Mouse (Mus musculus) myocyte (in vitro differentiated cells): ENCODE results near the gene Apoa4. TPM values are rescaled to one million over a fixed set of nuclear protein-coding genes. Genes with fewer than 3 reads are reported as not detected.

ENCODE experiments used
- H3K27me3 ChIP-seq: one replicate; pipeline ENCODE4 v1.6.1; 2011; ENCODE audit not compliant: control insufficient read depth, insufficient read depth, insufficient read length
- H3K36me3 ChIP-seq: one replicate; pipeline ENCODE4 v1.6.1; 2011; ENCODE audit not compliant: control insufficient read depth, insufficient read depth
- H3K4me2 ChIP-seq: one replicate; pipeline ENCODE4 v1.6.1; 2011; ENCODE audit warnings: low read depth, control low read depth
- H3K4me3 ChIP-seq: one replicate; pipeline ENCODE4 v1.5.1; 2011; ENCODE audit warnings: mild to moderate bottlenecking, control low read depth, moderate library complexity
- H3K79me2 ChIP-seq: one replicate; pipeline ENCODE4 v1.6.1; 2011; ENCODE audit not compliant: control insufficient read depth, insufficient read depth
- H3ac ChIP-seq: one replicate; pipeline ENCODE4 v1.6.1; 2011; ENCODE audit not compliant: control insufficient read depth, insufficient read length
- CEBPB ChIP-seq: IDR thresholded peaks from 2 replicates; pipeline ENCODE4 v1.6.1; 2011; ENCODE audit warnings: mild to moderate bottlenecking, moderate library complexity; ENCODE audit not compliant: poor library complexity, insufficient read depth, severe bottlenecking
- E2F4 ChIP-seq: IDR thresholded peaks from one replicate; pipeline ENCODE4 v1.6.1; 2011; ENCODE audit warnings: mild to moderate bottlenecking, control low read depth, moderate library complexity; ENCODE audit not compliant: insufficient read depth
- MAX ChIP-seq: IDR thresholded peaks from one replicate; pipeline ENCODE4 v1.6.1; 2011; ENCODE audit warnings: low read depth, mild to moderate bottlenecking, control low read depth
- MYOD1 ChIP-seq, 3 experiments: IDR thresholded peaks; one replicate each; pipeline ENCODE4 v1.6.1; 2011; ENCODE audit warnings: control low read depth in 2 of 3, low read depth in 2 of 3, mild to moderate bottlenecking in 2 of 3, moderate library complexity in 1 of 3; ENCODE audit not compliant: insufficient read length in 2 of 3, control insufficient read depth in 1 of 3
- MYOG ChIP-seq, 3 experiments: IDR thresholded peaks; one replicate each; pipeline ENCODE4 v1.6.1; 2011; ENCODE audit warnings: control low read depth in 2 of 3, low read depth in 2 of 3, mild to moderate bottlenecking in 2 of 3; ENCODE audit not compliant: insufficient read length in 2 of 3, control insufficient read depth in 1 of 3, insufficient read depth in 1 of 3
- POLR2A ChIP-seq: IDR thresholded peaks from one replicate; pipeline ENCODE4 v1.6.1; 2011; ENCODE audit warnings: low read depth, mild to moderate bottlenecking, control low read depth, moderate library complexity; ENCODE audit not compliant: insufficient read length
- POLR2AphosphoS2 ChIP-seq: IDR thresholded peaks from one replicate; pipeline ENCODE4 v1.6.1; 2011; ENCODE audit warnings: low read depth, control low read depth; ENCODE audit not compliant: insufficient read length
- REST ChIP-seq: IDR thresholded peaks from one replicate; pipeline ENCODE4 v1.6.1; 2011; ENCODE audit warnings: mild to moderate bottlenecking, control low read depth, moderate library complexity; ENCODE audit not compliant: insufficient read depth, insufficient read length
- SRF ChIP-seq: IDR thresholded peaks from one replicate; pipeline ENCODE4 v1.6.1; 2011; ENCODE audit warnings: low read depth; ENCODE audit not compliant: control insufficient read depth, insufficient read length
- TCF12 ChIP-seq: IDR thresholded peaks from one replicate; pipeline ENCODE4 v1.6.1; 2011; ENCODE audit warnings: mild to moderate bottlenecking, control low read depth; ENCODE audit not compliant: poor library complexity, insufficient read depth, severe bottlenecking
- TCF3 ChIP-seq: IDR thresholded peaks from one replicate; pipeline ENCODE4 v1.6.1; 2011; ENCODE audit warnings: low read depth, control low read depth; ENCODE audit not compliant: insufficient read length
- USF1 ChIP-seq: IDR thresholded peaks from one replicate; pipeline ENCODE4 v1.6.1; 2011; ENCODE audit warnings: low read depth, mild to moderate bottlenecking, control low read depth, moderate library complexity
- polyA plus RNA-seq: library from polyadenylated mRNA; unstranded; fragments of >200 nt; fragmentation: generic; extraction: Trizol; gene quantifications from one replicate; pipeline ENCODE4 v1.2.1, GENCODE M21; 2012; ENCODE audit warnings: missing spikeins

Gene Apoa4
- polyA plus RNA-seq, 1 experiment = not detected

DNA sequence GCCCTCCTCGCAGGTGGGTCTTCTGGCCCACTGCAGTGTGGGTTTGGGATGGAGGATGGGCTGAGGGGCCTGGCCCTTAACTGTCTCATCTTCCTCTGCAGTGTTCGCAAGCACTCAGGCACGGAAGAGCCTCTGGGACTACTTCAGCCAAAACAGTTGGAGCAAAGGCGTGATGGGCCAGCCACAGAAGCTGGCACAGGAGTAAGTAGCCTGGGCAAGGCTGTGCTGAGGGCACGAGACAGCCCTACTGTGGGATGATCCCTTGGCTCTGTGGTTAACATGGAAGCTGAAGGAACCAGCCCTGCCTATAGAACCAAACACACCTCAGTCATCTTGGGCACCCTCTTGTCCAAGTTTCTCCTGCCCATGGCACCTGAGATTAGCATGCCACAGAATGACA lies 28.6 kb downstream of the Apoa4 start:
- peaks cover 9% of the 10 kb centered on the region for H3K79me2 ChIP-seq
- peaks cover 41% of the 10 kb centered on the region for H3K27me3 ChIP-seq
- H3K4me3 ChIP-seq = no peak overlapping the region
- H3ac ChIP-seq = no peak overlapping the region
- TF ChIP-seq CEBPB = no peak
- TF ChIP-seq USF1 = no peak
- TF ChIP-seq TCF3 = no peak
- no peak for TF ChIP-seq MYOG (IDR thresholded peaks at IDR 0.05; ENCODE audit: control insufficient read depth in 1 of 3, insufficient read depth in 1 of 3, insufficient read length in 2 of 3, low read depth in 2 of 3)
- no peak for TF ChIP-seq REST
- no peaks in the 10 kb centered on the region for H3K36me3 ChIP-seq
- no peak overlapping the region for H3K4me2 ChIP-seq

DNA sequence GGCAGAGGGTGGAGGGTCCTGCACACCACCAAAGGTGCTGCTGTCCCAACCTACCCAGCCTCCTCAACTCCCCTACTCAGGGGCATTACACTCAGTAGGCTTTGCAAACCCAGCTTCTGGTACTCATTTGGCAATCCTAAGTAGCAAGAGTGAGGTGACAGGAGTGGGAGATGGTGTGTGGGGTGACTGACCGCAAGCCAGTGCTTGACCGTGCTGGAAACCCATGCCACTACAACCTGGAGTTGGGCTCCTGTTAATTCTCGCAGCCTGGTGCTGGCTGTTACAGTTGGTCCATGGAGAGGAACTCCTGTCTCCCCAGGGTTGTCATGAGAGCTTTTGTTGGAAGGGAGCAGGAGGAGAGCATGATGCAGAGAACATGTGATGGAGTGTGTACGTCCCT lies 30.3 kb downstream of the Apoa4 start:
- peaks cover 36% of the 10 kb centered on the region for H3K27me3 ChIP-seq
- peaks cover 9% of the 10 kb centered on the region for H3K79me2 ChIP-seq
- no peak for TF ChIP-seq SRF
- TF ChIP-seq POLR2A = no peak
- TF ChIP-seq MYOG (IDR thresholded peaks at IDR 0.05; ENCODE audit: control insufficient read depth in 1 of 3, insufficient read depth in 1 of 3, insufficient read length in 2 of 3, low read depth in 2 of 3) = no peak
- TF ChIP-seq CEBPB = no peak
- TF ChIP-seq USF1 = no peak
- no peak for TF ChIP-seq MYOD1 (IDR thresholded peaks at IDR 0.05; ENCODE audit: control insufficient read depth in 1 of 3, insufficient read length in 2 of 3, low read depth in 2 of 3)
- no peak for TF ChIP-seq MAX
- TF ChIP-seq POLR2AphosphoS2 = no peak
- H3ac ChIP-seq = no peak overlapping the region
- H3K4me2 ChIP-seq = no peak overlapping the region
- H3K36me3 ChIP-seq = peaks cover 6% of the 10 kb centered on the region
- no peak overlapping the region for H3K4me3 ChIP-seq

DNA sequence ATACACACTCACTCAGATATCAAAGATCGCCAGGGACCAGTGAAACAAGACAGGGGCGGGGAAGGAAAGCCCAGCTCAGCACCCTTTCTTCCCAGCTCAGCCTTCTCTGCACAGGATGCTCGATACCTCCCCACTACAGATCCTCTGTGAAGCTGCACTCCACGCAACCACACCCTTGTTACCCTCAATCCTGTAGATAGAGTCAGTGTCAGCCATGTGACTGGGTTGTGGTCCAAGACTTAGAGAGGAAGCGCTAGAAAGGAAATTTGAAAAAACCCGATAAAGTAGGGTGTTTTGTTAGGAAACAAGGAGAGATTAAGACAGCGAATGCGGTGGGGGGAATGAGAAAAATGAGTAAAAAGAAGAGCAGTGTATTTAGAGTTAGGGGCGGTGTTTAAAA lies 31.6 kb downstream of the Apoa4 start:
- Histone ChIP-seq H3ac (no peak overlapping the region), H3K79me2 (peaks cover 9% of the 10 kb centered on the region), H3K36me3 (peaks cover 16% of the 10 kb centered on the region), H3K27me3 (peaks cover 32% of the 10 kb centered on the region), H3K4me3 (peak overlapping the region; percentile 80), H3K4me2 (no peak overlapping the region)
- no peak for TF ChIP-seq MAX
- TF ChIP-seq POLR2A = no peak
- TF ChIP-seq CEBPB = no peak
- TF ChIP-seq POLR2AphosphoS2 = no peak
- TF ChIP-seq MYOG (IDR thresholded peaks at IDR 0.05; ENCODE audit: control insufficient read depth in 1 of 3, insufficient read depth in 1 of 3, insufficient read length in 2 of 3, low read depth in 2 of 3) = no peak
- no peak for TF ChIP-seq SRF
- TF ChIP-seq USF1 = no peak
- no peak for TF ChIP-seq TCF12
- no peak for TF ChIP-seq TCF3
- TF ChIP-seq MYOD1 (IDR thresholded peaks at IDR 0.05; ENCODE audit: control insufficient read depth in 1 of 3, insufficient read length in 2 of 3, low read depth in 2 of 3) = no peak
- no peak for TF ChIP-seq E2F4
- TF ChIP-seq REST = no peak

DNA sequence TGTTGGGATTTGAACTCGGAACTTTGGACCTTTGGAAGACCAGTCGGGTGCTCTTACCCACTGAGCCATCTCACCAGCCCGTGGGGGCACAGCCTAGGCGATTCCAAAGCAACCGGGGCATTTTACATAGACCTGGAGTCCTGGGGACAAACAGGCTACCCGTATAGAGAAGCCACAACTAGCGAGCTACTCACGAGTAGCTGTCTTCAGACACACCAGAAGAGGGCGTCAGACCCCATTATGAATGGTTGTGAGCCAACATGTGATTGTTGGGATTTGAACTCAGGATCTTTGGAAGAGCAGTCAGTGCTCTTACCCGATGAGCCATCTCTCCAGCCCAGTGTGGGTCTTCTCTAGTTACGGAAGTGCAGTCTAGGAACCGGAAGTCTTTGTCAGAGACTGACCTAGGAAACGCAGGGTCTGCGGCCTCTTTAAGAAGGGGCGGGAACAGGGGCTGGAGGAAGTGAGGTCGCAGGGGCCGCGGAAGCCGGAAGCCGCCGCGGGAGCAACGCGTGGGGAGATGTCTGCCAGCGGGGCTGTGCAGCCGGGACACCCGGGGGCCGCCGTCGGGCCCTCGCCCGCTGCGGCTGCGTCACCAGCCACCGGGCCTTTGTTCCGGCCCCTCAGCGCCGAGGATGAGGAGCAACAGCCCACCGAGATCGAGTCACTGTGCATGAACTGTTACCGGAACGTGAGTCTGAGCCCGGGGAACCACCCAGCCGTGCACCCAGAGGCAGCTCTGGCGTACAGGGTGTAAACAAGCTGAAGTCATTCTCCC lies 32.4 kb downstream of the Apoa4 start, which contains the start of gene Zpr1:
Gene Zpr1, plus strand, starts transcription at position 388 of the 778 bp plus-strand sequence.
- TF ChIP-seq POLR2AphosphoS2 (peak; percentile 72), TCF12 (no peak), POLR2A (peak; percentile 80), MYOD1 (IDR thresholded peaks at IDR 0.05; ENCODE audit: control insufficient read depth in 1 of 3, insufficient read length in 2 of 3, low read depth in 2 of 3) (peak in 1 of 3 experiments; percentile 4), REST (no peak), MAX (no peak), TCF3 (no peak)
- Histone ChIP-seq H3K36me3 (peaks cover 23% of the 10 kb centered on the region), H3K79me2 (peaks cover 9% of the 10 kb centered on the region), H3K4me2 (peak within 1 kb of the TSS; percentile 89), H3K27me3 (peaks cover 25% of the 10 kb centered on the region), H3K4me3 (peak within 1 kb of the TSS; percentile 80), H3ac (peak within 1 kb of the TSS; percentile 41)

DNA sequence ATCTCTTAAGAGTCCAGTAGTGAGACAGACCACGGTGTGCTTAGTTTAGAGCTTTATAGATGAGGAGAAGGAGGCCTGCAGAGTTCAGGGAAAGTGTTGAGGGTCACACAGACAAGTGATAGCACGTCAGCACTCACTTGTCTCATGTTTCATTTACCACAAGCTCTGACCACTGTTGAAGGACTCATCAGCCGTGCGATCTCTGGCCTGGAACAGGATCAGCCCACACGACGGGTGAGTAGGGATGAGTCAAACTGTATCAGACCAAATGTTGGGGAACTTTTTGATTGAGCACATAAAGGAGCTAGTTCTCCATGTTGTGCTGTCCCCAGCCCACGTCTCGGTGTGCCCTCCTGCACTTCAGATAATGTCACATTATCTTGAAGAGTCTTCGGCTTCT lies 34.0 kb downstream of the Apoa4 start:
- H3K4me2 ChIP-seq = peak overlapping the region; percentile 89
- H3K27me3 ChIP-seq = peaks cover 10% of the 10 kb centered on the region
- peaks cover 33% of the 10 kb centered on the region for H3K36me3 ChIP-seq
- H3K4me3 ChIP-seq = peak overlapping the region; percentile 80
- no peak overlapping the region for H3ac ChIP-seq
- TF ChIP-seq E2F4 (no peak), MYOG (IDR thresholded peaks at IDR 0.05; ENCODE audit: control insufficient read depth in 1 of 3, insufficient read depth in 1 of 3, insufficient read length in 2 of 3, low read depth in 2 of 3) (peak in 1 of 3 experiments; percentile 11), TCF3 (no peak), POLR2AphosphoS2 (no peak)
- peaks cover 9% of the 10 kb centered on the region for H3K79me2 ChIP-seq
